Mouse (Mus musculus) cerebellum, adult 2 months (tissue): ENCODE results near the gene App.

Experiments used
- CTCF ChIP-seq: fragments of 200-500 bp; IDR thresholded peaks from 2 replicates; pipeline ENCODE4 v1.5.1; 2011; ENCODE audit warnings: low read depth, mild to moderate bottlenecking, control low read depth, low read length, moderate library complexity, borderline replicate concordance; ENCODE audit not compliant: insufficient read depth
- POLR2A ChIP-seq: fragments of 200-500 bp; IDR thresholded peaks from 2 replicates; pipeline ENCODE4 v1.6.1; 2011; ENCODE audit warnings: low read length, control low read depth, borderline replicate concordance; ENCODE audit not compliant: insufficient read depth

DNA sequence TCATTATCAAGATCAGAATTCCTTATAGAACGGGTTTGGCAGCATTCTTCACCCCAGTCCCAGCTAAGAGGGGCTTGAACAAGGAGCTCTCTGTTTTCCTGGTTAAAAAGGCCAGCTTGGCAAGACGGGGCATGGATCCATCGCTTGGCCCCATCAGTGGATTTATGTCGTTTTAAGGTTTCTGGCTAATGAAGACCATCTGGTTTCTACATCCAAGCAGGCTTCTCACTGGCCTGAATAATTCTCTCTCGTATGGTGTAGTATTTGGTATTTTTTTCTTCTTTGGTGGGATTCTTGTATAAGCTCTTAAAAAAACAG, 45.3 kb downstream of the App start:
- TF ChIP-seq CTCF (no peak), POLR2A (no peak)
